Mouse (Mus musculus): ENCODE results near the gene Akap2.

DNA sequence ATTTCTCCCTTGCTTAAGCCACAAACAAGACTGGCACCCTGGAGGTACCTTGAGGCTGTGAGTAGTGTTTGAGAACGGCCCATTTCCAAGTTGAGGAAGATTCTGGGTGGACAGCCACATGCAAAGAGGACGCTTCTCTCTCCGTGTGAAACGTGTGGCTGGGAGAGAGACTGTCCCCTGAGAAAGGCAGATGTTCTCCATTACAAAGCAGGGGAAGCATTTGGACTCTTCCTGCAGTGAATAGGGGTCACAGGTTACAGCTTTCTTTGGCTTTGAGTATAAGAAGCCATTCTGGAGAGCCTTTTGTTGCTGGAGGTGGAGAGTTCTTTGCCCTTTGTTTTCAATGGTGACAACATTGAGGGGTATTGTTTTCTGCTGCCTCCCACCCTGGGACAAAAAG is 48.3 kb downstream of the Akap2 start:
- TF ChIP-seq CTCF (IDR thresholded peaks at IDR 0.05 in 2 of 3, conservative IDR thresholded peaks at IDR 0.05 in 1 of 3; ENCODE audit: control insufficient read depth in 1 of 3, insufficient read depth in 1 of 3, low read depth in 2 of 3, low read length in 3 of 3, poor library complexity in 1 of 3, severe bottlenecking in 1 of 3) (no peak), RAD21 (IDR thresholded peaks at IDR 0.05; ENCODE audit: low read depth, low read length) (no peak), POLR2A (IDR thresholded peaks at IDR 0.05; ENCODE audit: control insufficient read depth in 1 of 2, insufficient read depth in 1 of 2, low read depth in 1 of 2, low read length in 2 of 2, poor library complexity in 1 of 2) (no peak), NELFE (IDR thresholded peaks at IDR 0.05; ENCODE audit: low read depth, low read length) (no peak), MAX (IDR thresholded peaks at IDR 0.05; ENCODE audit: low read length) (no peak), CHD2 (IDR thresholded peaks at IDR 0.05; ENCODE audit: low read length) (no peak), MAZ (IDR thresholded peaks at IDR 0.05; ENCODE audit: low read depth, low read length) (no peak), MYB (IDR thresholded peaks at IDR 0.05; ENCODE audit: low read depth, low read length) (no peak), USF1 (IDR thresholded peaks at IDR 0.05; ENCODE audit: low read depth, low read length) (no peak), CHD1 (IDR thresholded peaks at IDR 0.05; ENCODE audit: low read depth, low read length) (no peak), TAL1 (IDR thresholded peaks at IDR 0.05; ENCODE audit: low read length) (no peak), BHLHE40 (IDR thresholded peaks at IDR 0.05; ENCODE audit: borderline replicate concordance, low read depth, low read length) (no peak), MXI1 (IDR thresholded peaks at IDR 0.05; ENCODE audit: low read depth, low read length) (no peak), EP300 (IDR thresholded peaks at IDR 0.05; ENCODE audit: low read depth in 1 of 2, low read length in 2 of 2) (no peak)
